Mouse (Mus musculus) hematopoietic multipotent progenitor cell, adult 10-12 weeks (in vitro differentiated cells): Measurements from ENCODE around the gene Thap8. TPM values are rescaled to one million over a fixed set of nuclear protein-coding genes. Genes with fewer than 3 reads are reported as not detected.

Source experiments
- polyA plus RNA-seq: library from polyadenylated mRNA; stranded (reverse); fragments of >175 nt; gene quantifications from 2 replicates; pipeline ENCODE4 v1.2.3, GENCODE M21; 2012; ENCODE audit warnings: low replicate concordance

The Thap8 gene
- polyA plus RNA-seq, result not detected in 2 replicates

DNA sequence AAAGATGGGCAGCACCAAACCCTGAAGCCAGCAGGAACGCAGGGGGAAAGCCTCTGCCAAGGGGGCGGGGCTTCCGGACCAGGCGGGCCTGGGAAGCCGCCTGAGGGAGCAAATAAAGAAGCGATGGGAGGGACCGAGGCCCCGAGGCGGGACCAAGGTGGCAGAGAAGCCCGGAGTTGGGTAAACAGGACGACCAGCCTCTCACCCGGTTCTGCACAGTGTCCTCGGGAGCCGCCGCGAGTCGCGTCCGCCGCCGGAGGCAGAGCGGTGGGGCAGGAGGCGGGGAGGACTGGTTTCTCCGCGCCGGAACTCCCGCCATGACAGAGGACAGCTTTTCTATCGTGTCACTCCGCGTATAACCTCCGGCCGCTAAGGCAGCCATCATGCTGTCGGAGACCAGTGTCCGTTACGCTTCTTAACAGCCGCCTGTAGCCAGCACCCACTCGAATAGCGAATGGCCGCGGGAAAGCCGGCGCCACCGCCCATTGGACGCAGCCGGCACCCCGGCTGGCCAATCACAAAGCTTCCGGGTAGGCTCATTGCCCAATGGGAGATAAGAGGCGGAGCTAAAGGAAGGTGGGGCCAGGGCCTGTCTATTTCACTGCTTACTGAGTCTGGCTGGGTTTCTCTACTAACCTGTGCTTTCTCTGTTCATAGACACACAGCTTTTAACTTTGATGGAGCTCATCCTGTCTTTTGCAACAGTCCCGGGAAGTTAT lies at the start of gene Thap8, which contains the start of gene Wdr62:
TSS of gene Thap8 (plus strand) at position 144 of the 719 bp plus-strand sequence.
TSS of gene Wdr62 (minus strand) at position 469 of the 719 bp plus-strand sequence.

DNA sequence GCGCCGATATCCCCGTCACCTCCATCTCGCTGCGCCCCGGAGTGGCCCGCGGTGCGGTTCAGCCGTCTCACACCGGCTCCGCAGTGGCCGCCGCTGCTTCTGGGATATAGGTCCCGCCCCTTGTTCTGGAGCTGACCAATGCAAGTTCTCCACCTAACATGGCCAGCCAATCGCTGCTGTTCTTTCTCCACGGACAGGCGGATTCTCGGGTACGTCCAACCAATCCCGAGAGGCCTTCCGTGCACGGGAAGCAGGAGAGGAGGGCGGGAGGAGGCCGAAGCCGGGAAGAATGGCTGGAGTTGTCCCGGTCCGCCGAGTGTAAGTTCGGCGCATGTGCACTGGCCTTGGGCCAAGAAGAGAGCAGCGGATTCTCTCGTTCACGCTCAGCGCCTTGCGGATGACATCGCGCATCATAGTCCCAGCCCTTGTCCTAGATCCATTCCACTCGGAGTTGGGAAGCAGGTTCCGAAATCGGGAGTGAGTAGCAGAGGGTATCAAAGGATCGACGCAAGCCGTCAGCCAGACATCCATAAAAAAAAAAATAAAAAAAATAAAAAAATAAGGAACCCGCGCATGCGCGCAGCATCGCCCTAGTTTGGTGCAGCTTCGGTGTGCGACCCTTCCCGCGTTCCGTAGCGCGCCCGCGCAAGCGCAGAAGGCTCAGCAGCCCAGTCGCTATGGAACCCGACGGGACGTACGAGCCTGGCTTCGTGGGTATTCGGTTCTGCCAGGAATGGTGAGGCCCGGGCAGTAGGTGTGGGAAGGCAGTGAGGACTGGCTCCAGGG lies 48.0 kb upstream of the Thap8 start, which contains the start of the genes Polr2i and Tbcb:
TSS of gene Polr2i (plus strand) at position 280 of the 786 bp plus-strand sequence.
TSS of gene Tbcb (minus strand) at position 604 of the 786 bp plus-strand sequence.

DNA sequence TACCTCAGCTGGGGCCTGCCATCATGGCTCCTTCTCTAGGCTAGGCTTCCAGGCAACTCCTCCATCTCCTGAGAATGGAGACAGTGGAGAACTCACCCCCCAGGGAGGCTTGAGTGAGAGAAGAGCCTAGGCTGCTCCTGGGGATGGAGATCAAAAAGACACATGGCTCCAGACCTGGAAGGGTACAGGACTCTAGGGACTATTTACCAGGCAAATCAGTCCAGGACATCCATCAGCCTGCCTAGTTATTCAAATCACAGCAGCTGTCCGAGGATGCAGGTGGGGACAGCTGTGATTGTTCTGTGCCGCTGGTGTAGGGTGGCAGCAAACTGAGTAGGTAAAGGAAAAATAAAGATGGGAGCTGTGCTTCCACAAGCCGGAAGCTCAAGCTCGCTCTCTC lies 44.3 kb upstream of the Thap8 start, which contains the start of gene Ovol3:
TSS of gene Ovol3 (minus strand) at position 101 of the 400 bp plus-strand sequence.

DNA sequence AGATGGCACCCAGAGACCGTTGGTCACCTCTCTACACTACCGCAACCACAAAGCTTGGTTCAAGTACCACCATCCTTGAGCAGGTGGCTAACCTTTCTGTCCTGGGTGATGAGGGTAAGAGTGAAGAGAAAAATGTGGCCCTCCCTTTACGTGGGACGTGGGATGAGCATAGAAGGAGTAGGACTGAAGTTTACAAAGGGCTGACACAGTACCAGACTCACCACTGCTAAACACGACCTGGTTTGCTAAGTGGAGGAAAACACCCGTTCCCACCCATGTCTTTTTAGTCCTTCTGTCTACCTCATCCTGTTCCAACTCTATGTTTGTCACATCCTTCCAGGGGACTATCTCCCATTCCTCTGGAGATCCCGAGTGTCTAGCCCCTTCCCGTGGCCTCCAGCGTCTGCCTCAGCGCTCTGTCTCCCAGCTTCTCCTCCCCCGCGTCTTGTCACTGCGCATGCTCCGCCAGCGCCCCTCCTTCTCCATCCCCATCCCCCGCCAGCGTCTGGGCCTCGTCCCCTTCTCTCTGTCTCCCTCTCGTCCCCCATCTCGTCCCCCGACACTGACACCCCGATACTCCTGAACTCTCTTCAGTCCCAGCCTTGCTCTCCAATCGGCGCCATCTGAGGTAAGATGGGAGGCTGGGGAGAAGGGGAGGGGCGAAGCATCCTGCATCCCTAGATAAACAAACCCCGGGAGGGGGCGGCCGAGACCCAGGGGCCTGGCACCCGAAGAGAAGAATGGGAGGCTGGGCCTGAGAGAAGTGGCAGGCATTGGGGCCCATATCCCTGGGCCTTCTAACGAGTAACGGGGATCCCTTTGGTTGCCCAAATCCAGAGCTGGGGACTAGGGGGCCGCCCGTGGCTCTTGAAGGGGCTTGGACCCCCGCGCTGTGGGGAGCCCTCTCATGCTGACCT lies 11.6 kb downstream of the Thap8 start, which contains the start of gene Clip3:
TSS of gene Clip3 (plus strand) at position 514 of the 917 bp plus-strand sequence.

DNA sequence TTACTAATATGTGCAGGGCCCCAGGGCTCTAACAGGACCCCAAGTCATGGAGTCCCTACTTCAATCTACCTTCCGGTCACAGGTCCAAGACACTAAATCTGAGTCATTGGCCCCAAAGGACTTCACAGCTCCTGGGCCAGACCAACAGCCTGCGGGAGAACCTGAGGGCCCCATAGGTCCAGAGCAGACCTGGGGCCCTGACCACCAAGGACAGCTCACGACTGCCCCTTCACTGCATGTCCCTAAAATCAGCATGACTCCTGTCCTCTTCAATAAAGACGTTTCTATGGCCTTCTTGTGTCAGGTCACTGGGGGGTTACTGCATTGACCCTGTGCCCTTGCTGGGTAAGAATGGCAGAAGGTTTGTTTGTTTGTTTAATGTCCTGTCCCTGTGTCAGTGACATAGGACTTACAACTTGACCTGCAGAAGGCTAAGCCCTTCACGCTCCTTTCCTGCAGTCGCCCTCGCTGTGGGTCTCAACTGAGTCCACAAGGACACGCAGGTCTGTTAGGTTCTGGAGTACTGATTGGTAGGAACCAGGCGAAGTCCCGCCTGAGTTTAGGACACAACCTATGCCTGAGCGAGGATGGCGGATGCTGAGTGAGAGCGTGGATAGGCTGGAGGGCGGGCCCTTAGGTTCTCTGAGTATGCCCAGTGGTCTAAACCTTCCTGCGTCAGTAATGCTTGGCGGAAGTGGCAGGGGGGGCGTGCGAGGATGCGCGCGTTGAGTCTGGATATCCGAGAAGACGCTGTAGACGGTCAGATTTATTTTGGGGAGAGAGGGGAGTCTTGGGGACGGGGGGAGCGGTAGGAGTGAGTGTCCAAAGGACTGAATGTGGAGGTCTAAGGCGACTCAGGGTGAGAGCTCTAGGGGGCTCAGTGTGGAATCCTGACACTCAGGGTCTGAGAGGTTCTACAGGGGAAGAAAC lies 28.4 kb downstream of the Thap8 start, which contains the start of gene Alkbh6:
TSS of gene Alkbh6 (plus strand) at position 642 of the 930 bp plus-strand sequence.

DNA sequence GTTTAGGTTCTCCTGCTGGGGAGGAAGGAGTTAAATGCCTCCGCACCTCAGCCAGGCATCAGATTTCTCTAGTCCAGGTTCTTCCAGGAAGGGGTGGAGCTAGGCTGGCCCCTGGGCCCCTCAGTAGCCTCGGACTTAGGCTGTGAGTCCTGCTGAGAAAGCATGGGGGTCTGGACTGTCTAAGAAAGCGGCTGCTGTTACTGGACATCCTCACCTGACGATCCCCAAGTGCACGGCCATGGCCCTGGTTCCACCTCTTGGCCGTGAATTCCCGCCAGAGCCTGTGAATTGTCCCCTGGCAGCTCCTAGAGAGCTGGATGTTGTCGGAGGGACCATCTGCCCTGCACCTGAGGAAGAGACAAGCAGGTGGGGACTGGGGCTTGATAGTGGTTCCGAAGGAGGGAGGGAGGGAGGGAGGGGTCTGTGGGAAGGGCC lies 34.8 kb downstream of the Thap8 start, which contains the start of gene Syne4:
TSS of gene Syne4 (plus strand) at position 87 of the 435 bp plus-strand sequence.

DNA sequence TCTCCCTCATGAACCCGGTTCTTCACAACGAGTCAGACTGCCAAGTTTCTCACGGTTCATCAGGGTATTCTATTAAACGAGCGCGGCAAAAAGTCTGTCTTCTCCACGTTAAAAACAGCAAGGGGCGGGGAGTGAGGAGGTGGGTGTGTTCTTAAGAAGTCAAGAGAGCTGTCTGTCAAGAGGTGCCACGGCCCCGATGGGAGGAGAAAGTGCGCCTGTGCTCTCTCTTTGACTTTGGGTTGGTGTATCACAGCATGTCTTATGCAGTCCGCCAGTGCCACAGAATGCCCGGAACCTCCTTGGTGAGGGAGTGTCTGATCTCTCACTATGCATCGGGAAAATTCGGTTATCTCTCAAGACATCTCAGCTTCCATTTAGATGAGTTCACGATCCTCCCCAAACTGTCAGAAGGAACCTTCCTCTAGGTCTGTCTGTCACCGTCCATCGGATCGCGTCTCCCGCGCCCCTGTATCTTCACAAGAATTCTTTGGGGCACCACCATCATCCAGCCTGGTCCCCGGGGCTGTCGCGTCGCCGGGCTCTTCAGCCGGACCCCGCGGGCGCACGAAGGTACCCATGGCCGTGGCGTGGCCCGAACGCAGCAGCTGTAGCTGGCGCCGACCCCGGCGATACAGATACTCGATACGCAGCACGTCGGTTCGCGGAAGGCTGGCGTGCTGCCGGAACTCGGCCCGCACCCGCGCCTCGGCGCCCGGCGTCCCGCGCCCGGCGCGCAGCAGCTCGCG lies 41.8 kb downstream of the Thap8 start, which contains the start of gene E130208F15Rik:
TSS of gene E130208F15Rik (plus strand) at position 202 of the 746 bp plus-strand sequence.

DNA sequence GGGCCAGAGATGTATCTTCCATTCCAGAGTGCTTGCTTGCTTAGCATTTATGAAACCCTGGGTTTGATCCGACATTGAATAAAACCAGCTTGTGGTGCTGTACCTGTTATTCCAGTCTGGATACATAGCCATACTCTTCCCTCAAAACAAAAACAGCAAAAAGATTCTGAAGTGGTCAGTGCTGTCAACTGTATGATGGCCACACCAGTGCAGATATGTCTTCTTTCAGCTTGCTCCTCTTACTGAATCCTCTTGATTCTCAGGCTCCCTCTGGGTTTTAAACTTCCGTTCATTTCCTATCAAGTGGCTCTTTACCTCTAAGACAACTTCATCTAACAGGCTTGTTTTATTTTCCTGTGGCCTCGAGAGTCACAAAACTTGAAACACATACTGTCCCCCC lies 43.9 kb downstream of the Thap8 start, which contains the start of gene Sdhaf1:
TSS of gene Sdhaf1 (minus strand) at position 101 of the 400 bp plus-strand sequence.

Other genes starting within 250 kb of the Thap8 start
- 0.10 and 0.27 TPM in 2 replicates for gene Zfp14, start 228.7 kb upstream of the Thap8 start, polyA plus RNA-seq
- 0.17 and 0.33 TPM in 2 replicates for gene Zfp82, start 207.2 kb upstream of the Thap8 start, polyA plus RNA-seq
- not detected in 2 replicates for gene Gm26920, start 189.7 kb upstream of the Thap8 start, polyA plus RNA-seq
- 0.85 and 3.5 TPM in 2 replicates for gene Zfp566, start 189.6 kb upstream of the Thap8 start, polyA plus RNA-seq
- 0.83 and 1.9 TPM in 2 replicates for gene Zfp260, start 185.3 kb upstream of the Thap8 start, polyA plus RNA-seq
- 8.0 and 18.8 TPM in 2 replicates for gene Zfp382, start 158.2 kb upstream of the Thap8 start, polyA plus RNA-seq
- gene Zfp146, start 110.3 kb upstream of the Thap8 start, polyA plus RNA-seq, result 3.8 and 4.4 TPM in 2 replicates
- 1.1 and 1.4 TPM in 2 replicates for gene Cox7a1, start 96.0 kb upstream of the Thap8 start, polyA plus RNA-seq
- 89.2 and 120 TPM in 2 replicates for gene Capns1, start 81.3 kb upstream of the Thap8 start, polyA plus RNA-seq
- 34.0 and 41.8 TPM in 2 replicates for gene Polr2i, start 48.1 kb upstream of the Thap8 start, polyA plus RNA-seq
- gene Tbcb, start 47.8 kb upstream of the Thap8 start, polyA plus RNA-seq, result 19.3 and 21.9 TPM in 2 replicates
- not detected in 2 replicates for gene Ovol3, start 44.4 kb upstream of the Thap8 start, polyA plus RNA-seq
- gene Wdr62, start 325 bp downstream of the Thap8 start, polyA plus RNA-seq, result 5.0 and 25.2 TPM in 2 replicates
- gene Clip3, start 11.6 kb downstream of the Thap8 start, polyA plus RNA-seq, result 2.8 and 14.0 TPM in 2 replicates
- 114 and 225 TPM in 2 replicates for gene Alkbh6, start 28.6 kb downstream of the Thap8 start, polyA plus RNA-seq
- 3.5 and 6.2 TPM in 2 replicates for gene Syne4, start 34.7 kb downstream of the Thap8 start, polyA plus RNA-seq
- gene E130208F15Rik, start 41.6 kb downstream of the Thap8 start, polyA plus RNA-seq, result 1.2 and 3.5 TPM in 2 replicates
- gene Sdhaf1, start 43.8 kb downstream of the Thap8 start, polyA plus RNA-seq, result 7.3 and 13.8 TPM in 2 replicates
- 0.09 and 0.16 TPM in 2 replicates for gene Lrfn3, start 82.7 kb downstream of the Thap8 start, polyA plus RNA-seq
- gene Tyrobp, start 133.7 kb downstream of the Thap8 start, polyA plus RNA-seq, result 103 and 543 TPM in 2 replicates
- gene Hcst, start 139.8 kb downstream of the Thap8 start, polyA plus RNA-seq, result 15.4 and 73.3 TPM in 2 replicates
- gene Nfkbid, start 141.6 kb downstream of the Thap8 start, polyA plus RNA-seq, result 57.5 and 91.8 TPM in 2 replicates
- 2.4 and 4.5 TPM in 2 replicates for gene Aplp1, start 165.4 kb downstream of the Thap8 start, polyA plus RNA-seq
- 0.18 TPM in 1 of 2 replicates, not detected in the other for gene Kirrel2, start 177.6 kb downstream of the Thap8 start, polyA plus RNA-seq
- not detected in 2 replicates for gene Nphs1, start 178.2 kb downstream of the Thap8 start, polyA plus RNA-seq
- gene Prodh2, start 213.5 kb downstream of the Thap8 start, polyA plus RNA-seq, result not detected in 2 replicates